Mouse (Mus musculus) lung, embryonic 14.5 days (tissue): ENCODE measurements around the gene Ccl22. TPM values are rescaled to one million over a fixed set of nuclear protein-coding genes. Genes with fewer than 3 reads are reported as not detected.
A peak's percentile ranks its signal among the peaks of the same experiment; 100 is the strongest.

ENCODE experiments used
- ATAC-seq: fragments of 200-750 bp; cut with Nextera tagmentation; 2 replicates; pipeline ENCODE4 v1.8.0; 2017; ENCODE audit warnings: mild to moderate bottlenecking, moderate TSS enrichment, moderate library complexity; ENCODE audit not compliant: insufficient read depth
- DNase-seq: peaks from one replicate; pipeline ENCODE4 v3.0.0-alpha.2; 2015
- H3K27ac ChIP-seq: fragments of 300-500 bp; sonication (generic); 2 replicates; pipeline ENCODE4 v1.5.1; 2014; ENCODE audit warnings: low read depth, mild to moderate bottlenecking, moderate library complexity
- H3K27me3 ChIP-seq: fragments of 300-500 bp; sonication (generic); 2 replicates; pipeline ENCODE4 v1.6.1; 2014; ENCODE audit warnings: low read length, control low read depth; ENCODE audit not compliant: insufficient read depth
- H3K36me3 ChIP-seq: fragments of 300-500 bp; sonication (generic); 2 replicates; pipeline ENCODE4 v1.6.1; 2014; ENCODE audit warnings: control low read depth; ENCODE audit not compliant: insufficient read depth
- H3K4me1 ChIP-seq: fragments of 300-500 bp; sonication (generic); 2 replicates; pipeline ENCODE4 v1.6.1; 2014; ENCODE audit warnings: antibody characterized with exemption, control low read depth; ENCODE audit not compliant: insufficient read depth
- H3K4me2 ChIP-seq: fragments of 300-500 bp; sonication (generic); 2 replicates; pipeline ENCODE4 v1.6.1; 2014; ENCODE audit warnings: mild to moderate bottlenecking
- H3K4me3 ChIP-seq: fragments of 300-500 bp; sonication (generic); 2 replicates; pipeline ENCODE4 v1.5.1; 2014; ENCODE audit warnings: low read depth, low read length
- H3K9ac ChIP-seq: fragments of 300-500 bp; sonication (generic); 2 replicates; pipeline ENCODE4 v1.6.1; 2014
- H3K9me3 ChIP-seq: fragments of 300-500 bp; sonication (generic); 2 replicates; pipeline ENCODE4 v1.6.1; 2016; ENCODE audit warnings: low read depth, low read length, control low read depth
- CTCF ChIP-seq: IDR thresholded peaks from 2 replicates; pipeline ENCODE4 v1.5.1; 2016; ENCODE audit warnings: antibody characterized with exemption, low read depth
- WGBS: fragments of 180-500 bp; shearing (Covaris S2); extraction: QIAGEN DNeasy Blood & Tissue Kit; methylation state at CpG from one replicate; pipeline ENCODE4 v1.1.7; 2014; 5-methylcytosine and 5-hydroxymethylcytosine counted together
- polyA plus RNA-seq: library from polyadenylated mRNA; unstranded; fragments of >200 nt; fragmentation: Nextera tagmentation; extraction: Ambion mirVana; gene quantifications from 2 replicates; pipeline ENCODE4 v1.2.1, GENCODE M21; 2014

The Ccl22 gene
- polyA plus RNA-seq, 1 experiment from 2014 or later: not detected

DNA sequence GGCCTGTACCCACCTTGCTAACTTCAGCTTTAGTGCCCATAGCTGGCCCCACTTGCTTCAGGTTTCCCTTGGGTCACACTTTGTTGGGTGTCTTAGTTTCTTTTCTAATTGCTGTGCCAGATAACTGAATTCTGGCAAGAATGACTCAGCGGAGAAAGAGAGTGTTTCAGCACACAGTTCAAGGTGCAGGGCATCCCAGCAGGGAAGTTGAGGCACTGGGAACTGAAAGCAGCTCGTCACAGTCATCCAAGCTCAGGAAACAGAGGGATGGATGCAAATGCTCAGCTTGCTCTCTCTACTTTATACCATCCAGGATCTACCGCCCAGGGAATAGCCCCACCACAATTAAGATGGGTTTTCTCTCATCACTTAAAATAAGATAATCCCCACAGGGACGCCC lies 3.0 kb downstream of the Ccl22 start:
- no peak for ATAC-seq
- H3K9me3 ChIP-seq: no peaks in the 10 kb centered on the region
- no peak overlapping the region for H3K27ac ChIP-seq
- H3K4me3 ChIP-seq: no peak overlapping the region
- no peak for TF ChIP-seq CTCF
- H3K27me3 ChIP-seq: no peaks in the 10 kb centered on the region
- no peak for DNase-seq
- WGBS: 55% methylated on average over 4 of the region's 4 CpGs
- H3K4me1 ChIP-seq: no peaks in the 10 kb centered on the region
- no peak overlapping the region for H3K9ac ChIP-seq
- no peak overlapping the region for H3K4me2 ChIP-seq
- H3K36me3 ChIP-seq: no peaks in the 10 kb centered on the region

DNA sequence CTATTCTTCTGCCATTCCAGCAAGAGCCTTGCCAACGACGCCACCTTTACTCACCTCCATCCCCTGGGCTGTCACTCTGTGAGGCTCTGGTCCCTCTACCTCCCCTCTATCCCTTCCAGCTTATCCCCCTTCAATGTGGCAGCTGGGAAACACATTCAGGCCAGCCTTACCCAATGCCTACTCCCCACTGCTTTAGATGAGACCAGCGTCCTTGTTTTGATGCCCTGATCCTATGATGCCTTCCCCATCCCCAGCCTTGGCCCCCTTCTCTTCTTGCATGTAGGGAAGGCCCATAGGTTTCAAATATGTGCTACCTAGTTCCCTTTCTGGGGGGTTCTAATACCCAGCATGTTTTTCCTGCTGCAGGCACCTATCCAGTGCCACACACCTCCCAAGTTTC lies 4.6 kb downstream of the Ccl22 start:
- Histone ChIP-seq H3K36me3 (no peaks in the 10 kb centered on the region), H3K4me3 (no peak overlapping the region)

DNA sequence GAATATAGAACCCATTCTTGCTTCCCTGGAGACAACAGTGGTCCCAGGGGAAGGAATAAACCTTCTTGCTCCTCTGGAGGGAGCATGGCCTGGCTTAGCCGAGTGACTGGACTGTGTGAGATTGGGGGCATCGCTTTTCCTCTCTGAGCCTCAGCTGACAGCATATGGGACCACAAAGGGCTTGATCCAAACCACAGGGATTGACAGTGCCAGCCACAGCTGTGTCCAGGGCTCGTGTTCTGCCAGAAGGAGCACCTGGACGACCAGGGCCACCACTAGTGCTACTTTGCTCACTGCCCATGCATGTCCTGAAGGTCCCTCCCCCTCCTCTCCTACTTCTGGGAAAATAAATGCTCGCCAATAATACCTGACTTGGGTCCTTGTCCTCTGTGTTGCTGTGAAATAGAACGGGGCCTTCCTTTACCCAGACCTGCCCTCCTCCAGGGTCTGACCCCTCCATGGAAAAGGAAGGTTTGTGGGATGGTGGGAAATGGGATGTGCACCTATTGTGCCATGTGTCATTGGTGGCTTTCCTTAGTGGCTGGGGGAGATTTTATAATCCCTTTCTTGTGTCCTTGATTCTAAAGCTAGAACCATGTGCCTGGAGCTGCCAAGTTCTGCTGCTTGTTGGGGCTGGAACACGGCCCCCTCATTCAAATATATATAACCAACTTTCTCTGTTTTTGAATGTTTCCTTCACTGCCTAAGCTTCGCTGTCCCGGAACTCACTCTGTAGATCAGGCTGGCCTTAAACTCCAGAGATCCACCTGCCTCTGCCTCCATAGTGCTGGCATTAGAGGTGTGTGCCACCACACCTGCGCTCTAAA lies 5.8 kb downstream of the Ccl22 start:
- Histone ChIP-seq H3K36me3 (no peaks in the 10 kb centered on the region), H3K27ac (no peak overlapping the region), H3K27me3 (no peaks in the 10 kb centered on the region), H3K4me2 (no peak overlapping the region), H3K4me3 (no peak overlapping the region), H3K9me3 (no peaks in the 10 kb centered on the region), H3K4me1 (no peaks in the 10 kb centered on the region), H3K9ac (no peak overlapping the region)
- TF ChIP-seq CTCF: no peak
- DNase-seq (no peak), ATAC-seq (no peak)
- 77% methylated on average over 10 of the region's 10 CpGs for WGBS

More for the DNA sequence above, 4.6 kb downstream of the Ccl22 start:
- 73% methylated on average over 3 of the region's 3 CpGs for WGBS
- Histone ChIP-seq H3K9me3 (no peaks in the 10 kb centered on the region), H3K27ac (no peak overlapping the region), H3K4me1 (no peaks in the 10 kb centered on the region), H3K4me2 (no peak overlapping the region), H3K27me3 (no peaks in the 10 kb centered on the region), H3K9ac (no peak overlapping the region)
- no peak for TF ChIP-seq CTCF
- ATAC-seq: no peak
- no peak for DNase-seq

DNA sequence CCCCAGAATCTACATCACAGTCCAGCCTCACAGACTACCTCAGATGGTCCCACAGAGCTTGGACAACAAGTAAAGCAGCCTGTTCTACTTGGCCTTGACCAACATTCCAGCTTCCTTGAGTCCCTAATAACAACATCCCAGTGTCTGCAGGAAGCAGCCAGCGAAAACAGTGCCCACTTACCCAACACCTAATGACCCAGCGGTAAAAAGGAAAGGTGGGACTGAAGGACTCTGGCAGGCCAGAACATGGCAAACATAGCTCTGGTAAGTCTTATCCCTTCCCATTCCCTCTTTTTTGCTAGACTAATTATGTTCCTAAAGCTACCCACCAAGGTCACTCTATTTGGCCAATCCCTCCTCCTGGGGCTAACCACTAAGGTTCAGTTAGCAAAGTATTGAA lies 8.6 kb downstream of the Ccl22 start:
- Histone ChIP-seq H3K36me3 (no peaks in the 10 kb centered on the region), H3K9me3 (no peaks in the 10 kb centered on the region), H3K4me1 (no peaks in the 10 kb centered on the region), H3K9ac (no peak overlapping the region), H3K4me2 (no peak overlapping the region), H3K27me3 (no peaks in the 10 kb centered on the region), H3K27ac (no peak overlapping the region), H3K4me3 (no peak overlapping the region)
- 77% methylated on average over 2 of the region's 2 CpGs for WGBS
- DNase-seq (no peak), ATAC-seq (no peak)
- TF ChIP-seq CTCF: no peak

DNA sequence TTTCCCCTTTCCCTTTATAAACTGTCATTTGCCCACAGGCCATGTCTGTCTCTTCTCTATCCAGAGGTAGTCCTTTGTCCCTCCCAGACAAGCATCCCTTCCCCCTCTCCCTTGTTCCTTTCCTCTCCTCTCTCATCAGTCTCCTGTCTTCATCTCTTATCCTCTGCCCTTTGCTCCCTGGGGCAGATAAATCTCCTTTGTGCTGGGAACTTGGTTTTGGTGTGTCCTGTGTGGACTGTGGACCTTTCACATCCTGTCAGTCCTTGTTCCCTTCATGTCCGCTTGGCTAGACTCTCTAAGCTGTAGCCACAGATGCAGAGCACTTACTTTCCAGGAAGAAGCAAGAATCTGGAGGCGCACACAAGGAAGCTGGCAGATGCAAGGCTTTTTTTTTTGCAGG lies 9.1 kb downstream of the Ccl22 start:
- H3K9me3 ChIP-seq: no peaks in the 10 kb centered on the region
- no peak overlapping the region for H3K9ac ChIP-seq
- H3K4me1 ChIP-seq: no peaks in the 10 kb centered on the region
- H3K27ac ChIP-seq: no peak overlapping the region
- no peaks in the 10 kb centered on the region for H3K36me3 ChIP-seq
- H3K4me3 ChIP-seq: no peak overlapping the region
- no peak for ATAC-seq
- WGBS: 61% methylated on average over 2 of the region's 2 CpGs
- no peak for DNase-seq
- H3K4me2 ChIP-seq: no peak overlapping the region
- no peaks in the 10 kb centered on the region for H3K27me3 ChIP-seq
- TF ChIP-seq CTCF: no peak

DNA sequence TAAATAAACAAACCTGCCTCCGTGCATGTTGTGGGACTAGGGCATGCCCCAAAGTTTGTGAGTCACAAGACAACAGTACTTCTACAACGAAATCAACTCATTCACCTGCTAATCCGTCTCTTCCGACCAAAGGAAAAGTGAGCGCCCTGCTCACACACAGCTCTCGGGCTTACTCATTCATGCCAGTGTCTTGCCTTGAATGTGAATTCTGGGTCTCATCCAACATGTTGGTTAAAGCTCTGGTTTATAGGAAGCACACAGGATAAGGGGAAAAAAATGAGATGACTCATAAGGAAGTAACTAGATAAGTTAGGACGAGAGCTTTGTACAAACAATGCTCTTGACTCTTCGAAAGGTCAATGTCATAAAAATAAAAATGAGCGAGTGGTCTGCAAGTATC lies 21.6 kb downstream of the Ccl22 start:
- ATAC-seq (no peak), DNase-seq (no peak)
- Histone ChIP-seq H3K27ac (no peak overlapping the region), H3K4me2 (no peak overlapping the region), H3K9ac (no peak overlapping the region), H3K4me3 (no peak overlapping the region), H3K36me3 (no peaks in the 10 kb centered on the region), H3K9me3 (no peaks in the 10 kb centered on the region), H3K27me3 (peaks cover 14% of the 10 kb centered on the region; the same call in 1 of the 2 replicates), H3K4me1 (peaks cover 11% of the 10 kb centered on the region; the same call in 1 of the 2 replicates)
- WGBS: 53% methylated on average over 9 of the region's 9 CpGs
- no peak for TF ChIP-seq CTCF

DNA sequence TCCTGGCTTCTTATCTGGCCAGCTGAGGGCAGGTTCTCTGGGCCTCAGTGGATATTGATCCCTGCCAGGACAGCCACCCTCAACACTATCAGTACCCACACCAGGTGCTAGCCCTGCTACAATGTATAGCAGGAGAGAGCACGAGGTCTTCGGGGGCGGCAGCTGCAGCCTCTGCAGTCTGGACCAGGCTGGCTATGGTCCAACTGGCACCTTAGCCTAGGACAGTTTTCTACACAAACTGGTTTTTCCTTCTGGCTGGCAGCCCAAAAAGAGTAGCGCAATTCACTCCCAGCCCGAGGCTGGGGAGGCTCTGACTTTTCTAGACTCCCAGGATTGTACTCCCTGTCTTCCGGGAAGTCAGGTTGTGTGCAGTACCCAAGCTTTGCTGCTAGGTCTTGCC lies 25.6 kb downstream of the Ccl22 start:
- WGBS: 18% methylated on average over 6 of the region's 6 CpGs
- H3K4me1 ChIP-seq: peaks cover 11% of the 10 kb centered on the region; the same call in 1 of the 2 replicates
- H3K4me3 ChIP-seq: no peak overlapping the region
- ATAC-seq (peak; percentile 56), DNase-seq (peak; percentile 90)
- no peak for TF ChIP-seq CTCF
- peaks cover 37% of the 10 kb centered on the region for H3K27me3 ChIP-seq
- H3K9me3 ChIP-seq: no peaks in the 10 kb centered on the region
- no peak overlapping the region for H3K9ac ChIP-seq
- H3K27ac ChIP-seq: peak overlapping the region; percentile 19
- no peaks in the 10 kb centered on the region for H3K36me3 ChIP-seq
- peak overlapping the region; percentile 77 for H3K4me2 ChIP-seq
